Mouse (Mus musculus) G1E (cell line): ENCODE results near the gene Speer4f1. TPM values are rescaled to one million over a fixed set of nuclear protein-coding genes. Genes with fewer than 3 reads are reported as not detected.

Experiments used
- ATAC-seq: 2 replicates; pipeline ENCODE4 v1.8.0; 2016; ENCODE audit warnings: mild to moderate bottlenecking; ENCODE audit not compliant: insufficient number of reproducible peaks, poor library complexity, low FRiP score, severe bottlenecking; ENCODE audit errors: extremely low read depth
- DNase-seq: peaks from one replicate; pipeline ENCODE4 v3.0.0; 2012; ENCODE audit warnings: low spot score
- H3K27me3 ChIP-seq: 2 replicates; pipeline ENCODE4 v1.6.1; 2012; ENCODE audit warnings: mild to moderate bottlenecking, low read length, inconsistent platforms; ENCODE audit not compliant: insufficient read depth
- H3K36me3 ChIP-seq: replicated peaks from 2 replicates; pipeline ENCODE3; 2012; ENCODE audit warnings: mild to moderate bottlenecking, inconsistent platforms
- H3K4me1 ChIP-seq: 2 replicates; pipeline ENCODE4 v1.6.1; 2012; ENCODE audit warnings: low read depth, low read length, inconsistent platforms, mixed read lengths; ENCODE audit not compliant: insufficient read depth
- H3K4me3 ChIP-seq: 2 replicates; pipeline ENCODE4 v1.5.1; 2012; ENCODE audit warnings: low read depth, mild to moderate bottlenecking, inconsistent platforms, low read length, moderate library complexity, mixed read lengths
- H3K9me3 ChIP-seq: replicated peaks from 2 replicates; pipeline ENCODE4 v1.6.1; 2012; ENCODE audit warnings: inconsistent platforms
- CTCF ChIP-seq: IDR thresholded peaks from 2 replicates; pipeline ENCODE4 v1.5.1; 2012; ENCODE audit warnings: low read depth, low read length, inconsistent platforms, mixed read lengths
- GATA1 ChIP-seq: IDR thresholded peaks from 2 replicates; pipeline ENCODE4 v1.6.1; 2012; ENCODE audit warnings: borderline replicate concordance, low read length, inconsistent platforms, mixed read lengths
- GATA2 ChIP-seq: IDR thresholded peaks from 2 replicates; pipeline ENCODE4 v1.6.1; 2012; ENCODE audit warnings: low read depth, low read length, inconsistent platforms, borderline replicate concordance
- POLR2AphosphoS5 ChIP-seq: IDR thresholded peaks from 2 replicates; pipeline ENCODE4 v1.6.1; 2012; ENCODE audit warnings: low read depth, low read length, inconsistent platforms; ENCODE audit not compliant: insufficient replicate concordance
- TAL1 ChIP-seq: conservative IDR thresholded peaks from 2 replicates; pipeline ENCODE4 v1.6.1; 2012; ENCODE audit warnings: low read depth, low read length, inconsistent platforms, mixed read lengths
- polyA plus RNA-seq: library from polyadenylated mRNA; stranded (reverse); fragments of >175 nt; gene quantifications from 2 replicates; pipeline ENCODE4 v1.2.3, GENCODE M21; 2012
- total RNA-seq, 2 experiments: library from RNA; stranded (forward) in 1 of 2; stranded (reverse) in 1 of 2; fragments of 200-1000 nt in 1 of 2; fragments of >200 nt in 1 of 2; fragmentation: Nextera tagmentation in 1 of 2; gene quantifications; 2 replicates each; pipeline ENCODE4 v1.2.3; 2014 to 2017

The Speer4f1 gene
- total and polyA plus RNA-seq, 3 experiments, result not detected

GRCm38 (mm10) chr5:17500866-17501265 is 25.0 kb downstream of the Speer4f1 start:
- ATAC-seq (no peak), DNase-seq (no peak)
- Histone ChIP-seq H3K4me1 (no peaks in the 10 kb centered on the region), H3K36me3 (no peaks in the 10 kb centered on the region), H3K4me3 (no peak overlapping the region), H3K27me3 (peaks cover 5% of the 10 kb centered on the region; the same call in 1 of the 2 replicates), H3K9me3 (no peaks in the 10 kb centered on the region)
- TF ChIP-seq CTCF (no peak), GATA1 (no peak), TAL1 (no peak), GATA2 (no peak), POLR2AphosphoS5 (no peak)

- Histone ChIP-seq H3K4me1 (no peaks in the 10 kb centered on the region), H3K9me3 (no peaks in the 10 kb centered on the region), H3K27me3 (no peaks in the 10 kb centered on the region), H3K36me3 (no peaks in the 10 kb centered on the region), H3K4me3 (no peak overlapping the region)
- no peak for ATAC-seq
- TF ChIP-seq GATA1 (no peak), POLR2AphosphoS5 (no peak), TAL1 (no peak), CTCF (no peak), GATA2 (no peak)
- DNase-seq, result no peak
These were observed 29.6 kb downstream of the Speer4f1 start for GRCm38 (mm10) chr5:17505540-17505939.

GRCm38 (mm10) chr5:17508038-17508437 is 32.1 kb downstream of the Speer4f1 start:
- ATAC-seq, result no peak
- no peaks in the 10 kb centered on the region for H3K27me3 ChIP-seq
- TF ChIP-seq GATA1, result no peak
- no peak for TF ChIP-seq TAL1
- no peaks in the 10 kb centered on the region for H3K4me1 ChIP-seq
- H3K4me3 ChIP-seq, result no peak overlapping the region
- no peaks in the 10 kb centered on the region for H3K9me3 ChIP-seq
- no peaks in the 10 kb centered on the region for H3K36me3 ChIP-seq
- DNase-seq, result no peak

Other genes with a start within 250 kb of the Speer4f1 start
- not detected in 2 replicates for gene Speer4f2, start 102.9 kb upstream of the Speer4f1 start, total RNA-seq (2014; fragmentation: Nextera tagmentation)
- not detected in 2 replicates for gene Speer4f2, start 102.9 kb upstream of the Speer4f1 start, total RNA-seq (2017)
- gene Speer4f2, start 102.9 kb upstream of the Speer4f1 start, polyA plus RNA-seq, result not detected in 2 replicates
- not detected in 2 replicates for gene Sema3c, start 98.2 kb downstream of the Speer4f1 start, total RNA-seq (2014; fragmentation: Nextera tagmentation)
- 0.06 and 0.11 TPM in 2 replicates for gene Sema3c, start 98.2 kb downstream of the Speer4f1 start, total RNA-seq (2017)
- gene Sema3c, start 98.2 kb downstream of the Speer4f1 start, polyA plus RNA-seq, result not detected in 2 replicates